Mouse (Mus musculus) limb, embryonic 10.5 days (tissue): ENCODE measurements around the gene Ppp1r35. TPM values are rescaled to one million over a fixed set of nuclear protein-coding genes. Genes with fewer than 3 reads are reported as not detected.
A peak's percentile ranks its signal among the peaks of the same experiment; 100 is the strongest.

Experiments used
- DNase-seq: peaks from one replicate; pipeline ENCODE4 v3.0.0-alpha.2; 2017; ENCODE audit warnings: low spot score
- H3K27ac ChIP-seq: fragments of 300-500 bp; sonication (generic); 2 replicates; pipeline ENCODE4 v1.5.1; 2016; ENCODE audit warnings: mild to moderate bottlenecking
- H3K27me3 ChIP-seq: fragments of 300-500 bp; sonication (generic); 2 replicates; pipeline ENCODE4 v1.6.1; 2016; ENCODE audit warnings: low read depth, mild to moderate bottlenecking; ENCODE audit not compliant: poor library complexity, severe bottlenecking
- H3K36me3 ChIP-seq: fragments of 300-500 bp; sonication (generic); 2 replicates; pipeline ENCODE4 v1.6.1; 2016; ENCODE audit warnings: mild to moderate bottlenecking, moderate library complexity
- H3K4me1 ChIP-seq: fragments of 300-500 bp; sonication (generic); 2 replicates; pipeline ENCODE4 v1.6.1; 2016
- H3K4me3 ChIP-seq: fragments of 300-500 bp; sonication (generic); 2 replicates; pipeline ENCODE4 v1.5.1; 2016; ENCODE audit warnings: mild to moderate bottlenecking, moderate library complexity
- H3K9me3 ChIP-seq: fragments of 300-500 bp; sonication (generic); replicated peaks from 2 replicates; pipeline ENCODE4 v1.6.1; 2016; ENCODE audit warnings: mild to moderate bottlenecking
- whole genome bisulfite sequencing: fragments of 180-500 bp; shearing (Covaris S2); methylation state at CpG from one replicate; pipeline ENCODE4 v1.1.7; 2016; 5-methylcytosine and 5-hydroxymethylcytosine counted together
- polyA plus RNA-seq: library from polyadenylated mRNA; unstranded; fragments of >200 nt; fragmentation: Nextera tagmentation; extraction: Ambion mirVana; gene quantifications from 2 replicates; pipeline ENCODE4 v1.2.1, GENCODE M21; 2016

Ppp1r35 gene
- polyA plus RNA-seq, 1 experiment from 2014 or later, result 49.5 TPM

- Histone ChIP-seq H3K27me3 (no peaks in the 10 kb centered on the region), H3K27ac (no peak overlapping the region), H3K4me3 (no peak overlapping the region), H3K4me1 (peaks cover 7% of the 10 kb centered on the region), H3K9me3 (no peaks in the 10 kb centered on the region), H3K36me3 (peaks cover 80% of the 10 kb centered on the region)
- WGBS, result 87% methylated on average over 3 of the region's 3 CpGs
- DNase-seq, result no peak
Measured at GRCm38 (mm10) chr5:137756106-137756505, 22.5 kb upstream of the Ppp1r35 start.

GRCm38 (mm10) chr5:137756882-137757661, 21.6 kb upstream of the Ppp1r35 start:
- Histone ChIP-seq H3K27ac (peak overlapping the region; percentile 26; the same call in 1 of the 2 replicates), H3K9me3 (no peaks in the 10 kb centered on the region), H3K4me1 (peaks cover 7% of the 10 kb centered on the region), H3K36me3 (peaks cover 70% of the 10 kb centered on the region), H3K4me3 (no peak overlapping the region), H3K27me3 (no peaks in the 10 kb centered on the region)
- DNase-seq, result peak; percentile 92
- WGBS, result 54% methylated on average over 10 of the region's 10 CpGs

GRCm38 (mm10) chr5:137757887-137758286, 20.8 kb upstream of the Ppp1r35 start:
- 86% methylated on average over 6 of the region's 6 CpGs for WGBS

GRCm38 (mm10) chr5:137758921-137759534, 19.6 kb upstream of the Ppp1r35 start:
- Histone ChIP-seq H3K27me3 (no peaks in the 10 kb centered on the region), H3K27ac (no peak overlapping the region; the same call in 1 of the 2 replicates), H3K4me1 (peaks cover 4% of the 10 kb centered on the region; the same call in 1 of the 2 replicates), H3K4me3 (no peak overlapping the region), H3K9me3 (no peaks in the 10 kb centered on the region), H3K36me3 (peaks cover 51% of the 10 kb centered on the region)
- DNase-seq, result no peak
- WGBS, result 91% methylated on average over 19 of the region's 19 CpGs

More at GRCm38 (mm10) chr5:137757887-137758286, 20.8 kb upstream of the Ppp1r35 start:
- H3K4me1 ChIP-seq, result peaks cover 7% of the 10 kb centered on the region
- H3K27me3 ChIP-seq, result no peaks in the 10 kb centered on the region
- DNase-seq, result no peak
- H3K4me3 ChIP-seq, result no peak overlapping the region
- no peaks in the 10 kb centered on the region for H3K9me3 ChIP-seq
- H3K36me3 ChIP-seq, result peaks cover 62% of the 10 kb centered on the region
- H3K27ac ChIP-seq, result no peak overlapping the region

GRCm38 (mm10) chr5:137759971-137760412, 18.7 kb upstream of the Ppp1r35 start:
- Histone ChIP-seq H3K27me3 (no peaks in the 10 kb centered on the region), H3K9me3 (no peaks in the 10 kb centered on the region), H3K27ac (peak overlapping the region; percentile 21; the same call in 1 of the 2 replicates), H3K36me3 (peaks cover 46% of the 10 kb centered on the region), H3K4me3 (no peak overlapping the region), H3K4me1 (peaks cover 4% of the 10 kb centered on the region; the same call in 1 of the 2 replicates)
- DNase-seq, result peak; percentile 74
- WGBS, result 30% methylated on average over 4 of the region's 4 CpGs

GRCm38 (mm10) chr5:137764609-137765340, 13.9 kb upstream of the Ppp1r35 start:
- Histone ChIP-seq H3K9me3 (no peaks in the 10 kb centered on the region), H3K27me3 (no peaks in the 10 kb centered on the region), H3K36me3 (peaks cover 3% of the 10 kb centered on the region; the same call in 1 of the 2 replicates), H3K4me1 (peaks cover 4% of the 10 kb centered on the region), H3K27ac (no peak overlapping the region), H3K4me3 (no peak overlapping the region)
- no peak for DNase-seq
- 64% methylated on average over 9 of the region's 9 CpGs for WGBS

GRCm38 (mm10) chr5:137766270-137766669, 12.4 kb upstream of the Ppp1r35 start:
- DNase-seq, result no peak
- Histone ChIP-seq H3K27me3 (no peaks in the 10 kb centered on the region), H3K4me1 (no peaks in the 10 kb centered on the region; the same call in 1 of the 2 replicates), H3K9me3 (no peaks in the 10 kb centered on the region), H3K27ac (no peak overlapping the region), H3K4me3 (no peak overlapping the region), H3K36me3 (no peaks in the 10 kb centered on the region)
- WGBS, result 58% methylated on average over 3 of the region's 3 CpGs

- no peaks in the 10 kb centered on the region for H3K9me3 ChIP-seq
- no peaks in the 10 kb centered on the region; the same call in 1 of the 2 replicates for H3K4me1 ChIP-seq
- no peak for DNase-seq
- 74% methylated on average over 1 of the region's 1 CpGs for WGBS
- H3K36me3 ChIP-seq, result no peaks in the 10 kb centered on the region
- no peak overlapping the region for H3K27ac ChIP-seq
- H3K27me3 ChIP-seq, result no peaks in the 10 kb centered on the region
- H3K4me3 ChIP-seq, result no peak overlapping the region
Measured at GRCm38 (mm10) chr5:137768475-137768874, 10.2 kb upstream of the Ppp1r35 start.

GRCm38 (mm10) chr5:137770709-137771108, 7.9 kb upstream of the Ppp1r35 start:
- Histone ChIP-seq H3K4me3 (no peak overlapping the region), H3K27me3 (no peaks in the 10 kb centered on the region), H3K27ac (no peak overlapping the region), H3K4me1 (no peaks in the 10 kb centered on the region; the same call in 1 of the 2 replicates), H3K9me3 (no peaks in the 10 kb centered on the region), H3K36me3 (no peaks in the 10 kb centered on the region)
- WGBS, result 40% methylated on average over 2 of the region's 2 CpGs
- DNase-seq, result peak; percentile 56

- DNase-seq, result no peak
- Histone ChIP-seq H3K27me3 (no peaks in the 10 kb centered on the region), H3K9me3 (no peaks in the 10 kb centered on the region), H3K4me3 (no peak overlapping the region), H3K36me3 (no peaks in the 10 kb centered on the region), H3K4me1 (peaks cover 7% of the 10 kb centered on the region), H3K27ac (no peak overlapping the region)
Measured at GRCm38 (mm10) chr5:137772755-137773154, 5.9 kb upstream of the Ppp1r35 start.

- Histone ChIP-seq H3K4me1 (peaks cover 24% of the 10 kb centered on the region), H3K27me3 (no peaks in the 10 kb centered on the region), H3K36me3 (peaks cover 12% of the 10 kb centered on the region), H3K4me3 (no peak overlapping the region), H3K27ac (peak overlapping the region; percentile 36; the same call in 1 of the 2 replicates), H3K9me3 (no peaks in the 10 kb centered on the region)
- DNase-seq, result no peak
- 92% methylated on average over 2 of the region's 2 CpGs for WGBS
Measured at GRCm38 (mm10) chr5:137775587-137776290, 2.9 kb upstream of the Ppp1r35 start.

- peaks cover 19% of the 10 kb centered on the region for H3K36me3 ChIP-seq
- H3K4me3 ChIP-seq, result no peak overlapping the region
- no peak for DNase-seq
- H3K9me3 ChIP-seq, result no peaks in the 10 kb centered on the region
- H3K27me3 ChIP-seq, result no peaks in the 10 kb centered on the region
- peak overlapping the region; percentile 36; the same call in 1 of the 2 replicates for H3K27ac ChIP-seq
- peaks cover 24% of the 10 kb centered on the region for H3K4me1 ChIP-seq
- 43% methylated on average over 5 of the region's 5 CpGs for WGBS
Measured at GRCm38 (mm10) chr5:137776408-137776918, 2.2 kb upstream of the Ppp1r35 start.
